Mouse (Mus musculus) olfactory bulb, adult 2 months (tissue): Measurements from ENCODE around the gene Acot1. TPM values are rescaled to one million over a fixed set of nuclear protein-coding genes. Genes with fewer than 3 reads are reported as not detected.
"Not testable (repeated sequence)": the region's sequence is repeated elsewhere in the genome, so short reads cannot be mapped to it uniquely, and the experiment has no call there.

Experiments used
- H3K27ac ChIP-seq: fragments of 200-500 bp; 2 replicates; pipeline ENCODE4 v1.5.1; 2012; ENCODE audit warnings: low read depth, low read length; ENCODE audit not compliant: insufficient read depth
- H3K4me1 ChIP-seq: fragments of 200-500 bp; 2 replicates; pipeline ENCODE4 v1.6.1; 2012; ENCODE audit warnings: low read length; ENCODE audit not compliant: control insufficient read depth, insufficient read depth
- H3K4me3 ChIP-seq: fragments of 200-500 bp; 2 replicates; pipeline ENCODE4 v1.5.1; 2012; ENCODE audit warnings: mild to moderate bottlenecking, low read depth, low read length, moderate library complexity; ENCODE audit not compliant: insufficient read depth
- CTCF ChIP-seq: fragments of 200-500 bp; IDR thresholded peaks from 2 replicates; pipeline ENCODE4 v1.5.1; 2012; ENCODE audit warnings: low read depth, mild to moderate bottlenecking, low read length, moderate library complexity; ENCODE audit not compliant: insufficient read depth
- POLR2A ChIP-seq: fragments of 200-500 bp; IDR thresholded peaks from 2 replicates; pipeline ENCODE4 v1.6.1; 2012; ENCODE audit warnings: mild to moderate bottlenecking, low read depth, low read length, moderate library complexity; ENCODE audit not compliant: insufficient read depth
- WGBS: fragments of 180-500 bp; shearing (Covaris S2); methylation state at CpG from one replicate; pipeline ENCODE4 v1.1.7; 2018; 5-methylcytosine and 5-hydroxymethylcytosine counted together
- polyA plus RNA-seq: library from polyadenylated mRNA; stranded (reverse); fragments of >200 nt; gene quantifications from 2 replicates; pipeline ENCODE4 v1.2.4, GENCODE M21; 2012; ENCODE audit warnings: low replicate concordance; ENCODE audit not compliant: missing spikeins, insufficient read depth, insufficient read length

Acot1 gene
- polyA plus RNA-seq, 1 experiment, result not detected

DNA sequence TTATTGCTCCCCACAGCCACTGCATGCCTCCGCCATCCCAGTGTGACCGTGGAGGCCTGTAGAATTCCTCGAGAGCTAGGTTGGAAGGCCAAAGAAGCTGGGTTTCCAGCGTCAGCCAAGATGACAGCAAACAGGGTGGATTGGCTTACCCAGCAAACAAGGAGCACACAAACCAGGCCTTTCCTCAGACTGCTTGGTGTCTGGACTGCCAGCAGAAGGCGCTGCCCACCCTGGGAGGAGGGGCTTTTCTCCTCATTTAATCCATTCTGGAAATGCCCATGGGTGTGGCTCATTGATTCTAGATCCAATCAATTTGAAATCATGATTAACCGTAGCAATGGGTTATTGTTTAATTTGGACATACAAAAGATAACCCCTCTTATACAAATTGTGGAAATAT lies 3.8 kb downstream of the Acot1 start:
- 65% methylated on average over 6 of the region's 6 CpGs for WGBS
- Histone ChIP-seq H3K4me3 (no peak overlapping the region), H3K4me1 (peaks cover 12% of the 10 kb centered on the region), H3K27ac (no peak overlapping the region)
- TF ChIP-seq POLR2A, result no peak
- no peak for TF ChIP-seq CTCF

DNA sequence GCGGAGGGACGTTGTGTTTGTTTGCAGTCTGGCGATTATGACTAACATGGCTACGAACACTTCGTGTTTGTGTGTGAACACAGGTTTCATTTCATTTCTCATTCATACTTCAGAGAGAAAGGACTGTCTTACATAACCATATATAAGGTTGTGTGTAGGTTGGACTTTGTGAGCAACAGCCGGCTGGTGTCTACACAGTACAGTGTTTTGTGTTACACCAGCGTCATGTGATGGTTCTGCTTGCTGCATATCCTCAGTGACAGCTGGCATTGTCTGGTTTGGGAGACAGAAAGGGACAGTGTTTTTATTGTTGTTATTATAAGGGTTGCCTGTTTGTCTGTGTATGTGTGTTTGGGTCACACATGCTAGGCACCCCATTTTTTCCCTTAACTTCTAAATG lies 4.4 kb downstream of the Acot1 start:
- 87% methylated on average over 7 of the region's 7 CpGs for WGBS
- Histone ChIP-seq H3K4me1 (peaks cover 12% of the 10 kb centered on the region), H3K4me3 (no peak overlapping the region), H3K27ac (no peak overlapping the region)
- no peak for TF ChIP-seq POLR2A
- no peak for TF ChIP-seq CTCF

DNA sequence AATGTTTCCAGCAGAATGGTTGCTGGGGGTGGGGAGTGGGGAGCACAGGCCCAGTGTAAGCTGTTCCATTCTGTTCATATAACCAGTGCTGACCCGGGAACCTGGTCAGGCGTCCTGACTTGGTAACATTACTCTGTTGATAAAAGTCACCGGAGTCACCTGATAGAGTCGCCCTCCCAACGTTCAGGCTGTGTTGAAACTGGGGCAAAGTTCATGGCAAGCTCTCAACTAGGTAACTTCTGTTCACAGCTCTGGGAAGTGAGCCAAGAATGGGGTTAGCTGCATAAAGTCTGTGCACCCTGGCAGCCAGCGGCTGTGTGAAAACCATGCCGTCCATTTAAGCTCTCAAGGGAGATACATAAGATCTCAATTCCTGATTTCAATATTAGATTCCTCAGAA lies 11.2 kb downstream of the Acot1 start:
- not testable (repeated sequence) for H3K27ac ChIP-seq, H3K4me3 ChIP-seq, H3K4me1 ChIP-seq
- WGBS, result 25% methylated on average over 7 of the region's 7 CpGs

DNA sequence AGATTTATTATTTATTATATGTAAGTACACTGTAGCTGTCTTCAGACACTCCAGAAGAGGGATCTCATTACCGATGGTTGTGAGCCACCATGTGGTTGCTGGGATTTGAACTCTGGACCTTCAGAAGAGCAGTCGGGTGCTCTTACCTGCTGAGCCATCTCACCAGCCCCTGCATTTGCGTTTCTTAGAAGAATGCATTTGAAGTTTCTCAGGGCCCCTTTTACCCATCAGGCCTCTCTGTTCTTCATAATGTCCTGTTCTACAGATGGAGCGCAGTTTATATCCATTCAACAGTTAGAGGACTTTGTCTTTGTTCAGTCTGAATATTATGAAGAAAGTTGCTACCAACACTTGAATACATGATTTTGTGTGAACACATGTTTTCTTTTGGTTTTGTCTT lies 13.0 kb downstream of the Acot1 start:
- 94% methylated on average over 4 of the region's 4 CpGs for WGBS
- H3K27ac ChIP-seq, H3K4me3 ChIP-seq, H3K4me1 ChIP-seq: not testable (repeated sequence)

DNA sequence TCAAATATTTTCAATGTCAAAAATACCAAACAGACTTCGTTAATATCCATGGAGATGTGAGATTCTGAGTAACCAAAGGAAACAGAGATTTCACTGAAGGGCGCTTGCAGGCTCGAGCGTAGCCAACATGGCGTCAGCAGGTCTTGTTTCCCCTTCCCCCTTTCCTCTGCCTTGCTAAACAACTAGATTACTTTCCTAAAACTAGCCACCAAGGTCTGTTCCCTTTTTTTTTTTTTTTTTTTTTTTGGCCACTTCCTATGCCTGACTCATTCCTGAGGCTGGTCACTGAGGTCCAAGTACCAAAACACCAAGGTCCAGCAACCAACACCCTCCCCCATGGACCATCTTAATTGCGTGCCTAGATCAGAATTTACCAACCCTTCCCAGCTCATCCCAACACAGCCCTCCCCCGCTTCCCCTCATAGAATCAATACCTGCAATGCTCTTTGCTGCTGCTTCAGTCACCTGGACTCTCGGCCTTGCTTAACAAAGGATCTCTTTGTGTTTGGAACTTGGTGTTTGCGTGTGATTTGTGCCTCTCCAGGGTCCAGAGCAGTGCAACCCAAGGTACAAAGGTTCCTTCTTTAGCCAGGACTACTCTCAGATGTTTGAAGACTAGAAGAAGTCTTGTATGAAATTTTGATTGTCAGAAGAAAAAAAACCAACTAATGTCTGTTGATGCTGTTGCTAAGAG lies 13.9 kb downstream of the Acot1 start:
- TF ChIP-seq CTCF, result no peak
- TF ChIP-seq POLR2A, result no peak
- no peak overlapping the region for H3K4me3 ChIP-seq
- no peak overlapping the region for H3K27ac ChIP-seq
- H3K4me1 ChIP-seq, result no peaks in the 10 kb centered on the region
- WGBS, result 88% methylated on average over 9 of the region's 9 CpGs

DNA sequence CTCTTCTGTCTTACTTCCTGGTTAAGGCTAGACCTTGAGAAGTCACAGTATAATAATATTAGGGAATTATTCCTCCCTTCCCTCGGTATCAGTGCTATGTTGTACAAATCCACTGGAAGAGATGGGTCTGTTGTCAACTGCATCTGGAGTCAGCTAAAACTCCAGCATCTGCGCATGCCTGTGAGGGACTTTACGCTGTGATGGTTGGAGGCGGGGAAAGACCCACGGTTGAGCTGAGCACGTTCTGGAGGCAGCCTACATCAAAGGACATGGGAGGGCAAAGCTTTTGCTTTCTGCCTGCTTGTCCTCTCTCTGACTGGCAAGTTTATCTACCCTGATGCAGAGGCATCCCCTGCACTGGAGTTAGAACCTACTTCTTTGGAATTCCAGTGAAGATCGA lies 16.6 kb downstream of the Acot1 start:
- Histone ChIP-seq H3K27ac (no peak overlapping the region), H3K4me1 (no peaks in the 10 kb centered on the region), H3K4me3 (no peak overlapping the region)
- WGBS, result 86% methylated on average over 7 of the region's 7 CpGs
- TF ChIP-seq CTCF, result no peak
- no peak for TF ChIP-seq POLR2A

DNA sequence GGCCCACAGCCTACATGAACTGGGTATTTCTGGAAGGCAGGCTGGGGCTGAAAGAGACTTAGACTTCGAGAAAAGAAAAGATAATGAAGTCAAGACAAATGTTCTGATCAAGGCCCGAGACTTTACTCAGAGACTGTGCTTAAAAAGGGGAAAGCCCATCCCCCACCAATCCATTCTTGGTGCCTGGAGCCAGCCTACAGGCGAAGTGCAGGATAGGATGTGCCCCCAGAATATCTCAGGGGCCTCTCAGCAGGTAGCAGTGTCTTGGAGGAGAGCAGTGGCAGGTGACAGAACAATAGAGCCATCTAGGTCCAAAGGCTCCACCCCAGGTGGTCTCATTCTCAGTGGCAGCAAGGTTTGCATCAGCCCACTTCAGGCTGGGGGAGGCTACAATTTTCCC lies 19.0 kb downstream of the Acot1 start:
- WGBS, result 59% methylated on average over 3 of the region's 3 CpGs
- not testable (repeated sequence) for H3K4me3 ChIP-seq, H3K27ac ChIP-seq, H3K4me1 ChIP-seq

DNA sequence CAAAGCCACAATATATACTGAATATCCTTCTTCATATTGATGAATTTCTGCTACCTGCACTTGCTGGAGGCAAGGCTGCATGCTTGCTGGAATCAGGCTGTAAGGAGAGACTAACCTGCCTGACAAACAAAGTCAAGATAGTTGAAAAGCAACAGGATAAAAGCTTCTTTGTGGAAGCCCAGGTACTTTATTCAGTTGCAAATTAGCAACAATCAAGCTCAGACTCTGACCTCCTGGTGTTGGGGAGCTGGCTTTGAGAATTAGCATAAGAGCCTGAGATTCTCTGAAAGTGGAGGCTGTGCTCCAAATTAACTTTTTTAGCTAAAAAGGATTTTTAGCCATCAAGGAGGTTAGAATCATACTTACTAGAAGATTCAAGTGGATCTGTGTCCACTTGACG lies 19.8 kb downstream of the Acot1 start:
- not testable (repeated sequence) for H3K27ac ChIP-seq, H3K4me3 ChIP-seq
- WGBS, result 98% methylated on average over 1 of the region's 1 CpGs

DNA sequence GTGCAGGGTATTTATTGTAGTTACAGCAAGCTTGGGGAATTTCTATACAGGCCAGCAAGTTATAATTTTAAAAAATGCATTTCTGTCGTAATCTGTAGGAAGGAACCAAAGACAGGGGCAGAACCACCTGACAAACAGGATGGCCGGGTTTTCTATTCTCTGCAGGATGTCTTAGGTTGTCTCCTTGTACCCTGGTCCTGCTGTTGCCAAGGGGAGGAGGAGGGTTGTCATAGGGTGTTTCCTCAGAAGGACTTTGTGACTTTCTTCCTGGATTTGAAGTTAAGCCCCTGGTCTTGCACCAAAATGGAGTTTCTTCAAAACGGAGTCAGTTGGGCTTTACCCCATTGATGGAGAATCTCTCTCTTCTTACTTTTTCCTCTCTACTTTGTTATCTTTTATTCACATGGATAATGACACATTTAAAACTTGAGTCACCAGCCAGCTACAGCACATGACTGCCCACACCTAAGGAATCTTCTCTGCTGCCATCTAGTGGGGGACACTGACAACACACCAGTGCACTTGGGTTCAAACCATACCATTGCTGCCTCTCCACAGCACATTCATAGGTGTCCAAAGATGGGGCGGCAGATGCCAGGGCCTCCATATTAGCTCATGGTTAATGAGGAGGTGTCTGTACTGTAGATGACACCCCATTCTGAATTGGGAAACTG lies 21.5 kb downstream of the Acot1 start:
- 0 out of 2 replicates have a peak, but pooled peaks have one; percentile 10 for TF ChIP-seq CTCF
- TF ChIP-seq POLR2A, result no peak
- WGBS, result 52% methylated on average over 4 of the region's 4 CpGs
- H3K27ac ChIP-seq, result no peak overlapping the region
- H3K4me1 ChIP-seq, result no peaks in the 10 kb centered on the region
- no peak overlapping the region for H3K4me3 ChIP-seq

More for the DNA sequence above, 19.8 kb downstream of the Acot1 start:
- not testable (repeated sequence) for H3K4me1 ChIP-seq

DNA sequence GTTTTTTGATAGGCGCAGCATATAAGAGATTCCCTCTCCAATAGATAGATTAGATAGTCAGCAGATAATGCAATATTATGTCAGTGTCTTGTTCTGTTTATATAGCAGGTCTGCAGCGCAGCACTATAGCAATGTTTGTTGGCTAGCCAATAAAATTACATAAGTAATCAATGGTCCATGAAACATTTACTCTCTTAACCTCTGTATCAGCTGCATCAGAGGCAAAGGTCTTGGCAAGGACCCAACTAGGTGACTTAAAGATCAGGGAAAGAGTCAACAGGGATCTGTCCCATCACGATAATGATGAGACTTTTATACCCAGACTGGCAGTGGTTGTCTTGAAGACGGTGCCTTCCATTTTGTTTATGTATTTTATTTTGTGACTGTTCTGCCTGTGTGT lies 23.6 kb downstream of the Acot1 start:
- TF ChIP-seq POLR2A (no peak), CTCF (no peak)
- Histone ChIP-seq H3K4me3 (no peak overlapping the region), H3K27ac (no peak overlapping the region), H3K4me1 (0 out of 2 replicates have a peak, but pooled peaks cover 2% of the 10 kb centered on the region)
- 91% methylated on average over 4 of the region's 4 CpGs for WGBS

DNA sequence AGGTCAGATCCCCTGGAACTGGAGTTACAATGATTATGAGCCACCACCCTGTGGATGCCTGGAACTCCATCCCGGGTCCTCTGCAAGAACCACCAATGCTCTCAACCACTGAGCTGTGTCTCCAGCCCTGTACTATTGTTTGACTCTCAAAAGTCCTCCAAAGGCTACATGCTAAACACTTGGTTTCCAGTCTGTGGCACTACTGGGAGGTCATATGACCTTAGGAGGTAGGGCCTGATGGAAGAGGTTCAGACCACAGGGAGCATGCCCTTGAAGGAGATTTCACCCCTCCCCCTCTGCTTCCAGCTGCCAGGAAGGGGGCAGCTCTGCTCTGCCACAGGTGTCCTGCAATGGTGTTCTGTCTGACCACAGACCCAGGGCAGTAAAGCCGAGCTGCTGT lies 24.0 kb downstream of the Acot1 start:
- H3K4me3 ChIP-seq, H3K4me1 ChIP-seq, H3K27ac ChIP-seq: not testable (repeated sequence)
- WGBS, result 91% methylated on average over 2 of the region's 2 CpGs
